8 mouse cellular contexts compared by ENCODE assay signal in the genomic region with DNA sequence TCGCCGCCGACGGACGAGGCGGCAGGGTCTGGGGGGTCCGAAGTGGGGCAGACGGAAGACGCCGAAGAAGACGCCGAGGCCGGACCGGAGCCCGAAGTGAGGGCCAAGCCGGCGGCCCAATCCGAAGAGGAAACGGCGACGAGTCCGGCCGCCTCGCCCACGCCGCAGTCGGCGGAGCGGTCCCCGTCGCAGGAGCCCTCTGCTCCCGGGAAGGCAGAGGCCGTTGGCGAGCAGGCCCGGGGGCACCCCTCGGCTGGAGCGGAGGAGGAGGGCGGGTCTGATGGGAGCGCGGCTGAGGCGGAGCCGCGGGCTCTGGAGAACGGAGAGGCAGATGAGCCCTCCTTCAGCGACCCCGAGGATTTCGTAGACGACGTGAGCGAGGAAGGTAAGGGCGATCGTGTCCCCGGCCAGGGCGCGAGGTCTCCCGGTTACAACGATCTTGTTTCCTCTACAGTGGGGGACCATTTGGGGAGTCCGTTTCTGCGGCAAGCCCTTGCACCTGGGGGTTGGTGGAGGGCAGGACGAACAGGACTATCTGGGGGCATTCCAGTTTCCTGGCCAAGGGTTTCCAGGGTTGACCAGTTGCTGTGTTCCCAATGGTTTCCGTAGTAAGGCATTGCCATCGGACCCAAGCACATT. TPM values are rescaled to one million over a fixed set of nuclear protein-coding genes. Genes with fewer than 3 reads are reported as not detected.
DNase-seq lines count a peak whose midpoint lies in the region; ATAC-seq and TF ChIP-seq lines count a peak whose summit lies in the region.

No protein-coding gene starts in this region.

- H3K9ac ChIP-seq in ES-Bruce4 (ENCODE audit: low read depth, poor library complexity, severe bottlenecking), result peak overlapping the region; percentile 94
- H3K9ac ChIP-seq in hindbrain, embryonic 13.5 days, result peak overlapping the region; percentile 99

- no peak overlapping the region for H3K27ac ChIP-seq in kidney, adult 2 months (ENCODE audit: insufficient read depth, low read depth, low read length)
- no peak overlapping the region for H3K27ac ChIP-seq in ES-Bruce4 (ENCODE audit: insufficient read depth, low read length)
- H3K27ac ChIP-seq in brown adipose tissue, adult 24 weeks (replicated peaks; ENCODE audit: low read depth, low read length), result peak overlapping the region; percentile 72
- H3K27ac ChIP-seq in hindbrain, embryonic 13.5 days, result peak overlapping the region; percentile 94
- H3K27ac ChIP-seq in macrophage, result peak overlapping the region; percentile 54

- no peak for TF ChIP-seq EP300 in ES-Bruce4 (IDR thresholded peaks at IDR 0.05; ENCODE audit: insufficient read depth, low read depth, low read length)

- no peak for TF ChIP-seq POLR2A in kidney, adult 2 months (IDR thresholded peaks at IDR 0.05; ENCODE audit: low read depth, low read length)
- no peak for TF ChIP-seq POLR2A in ES-Bruce4 (IDR thresholded peaks at IDR 0.05; ENCODE audit: insufficient read depth, low read length)

- peaks cover 51% of the 10 kb centered on the region for H3K79me2 ChIP-seq in macrophage (ENCODE audit: inconsistent target)

- ATAC-seq in hindbrain, embryonic 13.5 days (ENCODE audit: low FRiP score), result no peak; the same call in 1 of the 2 replicates

- no peaks in the 10 kb centered on the region for H3K27me3 ChIP-seq in kidney, adult 2 months (replicated peaks; ENCODE audit: control insufficient read depth, insufficient read depth, low read length)
- H3K27me3 ChIP-seq in ES-Bruce4 (ENCODE audit: control insufficient read depth, insufficient read depth, low read length, poor library complexity, severe bottlenecking), result no peaks in the 10 kb centered on the region
- no peaks in the 10 kb centered on the region for H3K27me3 ChIP-seq in hindbrain, embryonic 13.5 days

- no peaks in the 10 kb centered on the region for H3K9me3 ChIP-seq in ES-Bruce4 (replicated peaks; ENCODE audit: control insufficient read depth, insufficient read depth, low read length, poor library complexity, severe bottlenecking)
- no peaks in the 10 kb centered on the region for H3K9me3 ChIP-seq in hindbrain, embryonic 13.5 days

- intact Hi-C loops in gastrocnemius, postnatal 36 days (cut with DNase I), result loop anchor here (5.0 to 10.0 kb wide), 2 partner anchors 88 to 585 kb away; a partner anchor contains a TSS

- no peaks in the 10 kb centered on the region for H3K36me3 ChIP-seq in kidney, adult 2 months (ENCODE audit: control insufficient read depth, insufficient read depth, low read length)
- H3K36me3 ChIP-seq in ES-Bruce4 (ENCODE audit: control insufficient read depth, insufficient read depth, low read length, poor library complexity, severe bottlenecking), result peaks cover 4% of the 10 kb centered on the region
- peaks cover 14% of the 10 kb centered on the region for H3K36me3 ChIP-seq in hindbrain, embryonic 13.5 days
- no peaks in the 10 kb centered on the region for H3K36me3 ChIP-seq in macrophage (ENCODE audit: inconsistent target)

- H3K4me3 ChIP-seq in kidney, adult 2 months (ENCODE audit: insufficient read depth, low read depth, low read length), result peak overlapping the region; percentile 98
- H3K4me3 ChIP-seq in ES-Bruce4 (ENCODE audit: low read depth, low read length), result peak overlapping the region; percentile 96
- H3K4me3 ChIP-seq in brown adipose tissue, adult 24 weeks (ENCODE audit: insufficient read depth, low read depth, low read length), result peak overlapping the region; percentile 97
- H3K4me3 ChIP-seq in hindbrain, embryonic 13.5 days, result peak overlapping the region; percentile 100
- peak overlapping the region; percentile 92 for H3K4me3 ChIP-seq in macrophage (ENCODE audit: inconsistent target)

- TF ChIP-seq CTCF in kidney, adult 2 months (conservative IDR thresholded peaks at IDR 0.05; ENCODE audit: insufficient read depth, insufficient read length, low read depth, low read length), result no peak
- TF ChIP-seq CTCF in ES-Bruce4 (IDR thresholded peaks at IDR 0.05; ENCODE audit: low read depth, low read length), result no peak

- H3K4me1 ChIP-seq in kidney, adult 2 months (ENCODE audit: control insufficient read depth, insufficient read depth, low read length), result peaks cover 11% of the 10 kb centered on the region
- no peaks in the 10 kb centered on the region for H3K4me1 ChIP-seq in ES-Bruce4 (ENCODE audit: control insufficient read depth, insufficient read depth, low read length)
- H3K4me1 ChIP-seq in brown adipose tissue, adult 24 weeks (ENCODE audit: control insufficient read depth, insufficient read depth, insufficient read length, low read length), result peaks cover 9% of the 10 kb centered on the region
- H3K4me1 ChIP-seq in hindbrain, embryonic 13.5 days (replicated peaks), result peaks cover 33% of the 10 kb centered on the region

- no peak for DNase-seq in kidney, adult 2 months
- no peak for DNase-seq in kidney, adult 8-10 months
- peak; percentile 29 to 33 for DNase-seq in thymus, postnatal 10 days (ENCODE audit: low spot score in 2 of 2)
- no peak for DNase-seq in gastrocnemius, postnatal 36 days

- WGBS in kidney, adult 2 months, result under 1% methylated on average over 62 of the region's 62 CpGs
- WGBS in hindbrain, embryonic 13.5 days, result under 1% methylated on average over 48 of the region's 62 CpGs
- WGBS in macrophage (ENCODE audit: missing documents), result under 1% methylated on average over 55 of the region's 62 CpGs

- peak overlapping the region; percentile 95 for H3K4me2 ChIP-seq in hindbrain, embryonic 13.5 days

RNA-seq across cellular contexts. Expression of a gene that starts 0.4 kb away (rescaled TPM):
- polyA plus RNA-seq in kidney, adult 2 months (2012; rRNA removed), result 73.5 and 76.0 TPM in 2 replicates
- polyA plus RNA-seq in ES-Bruce4 (2011; ENCODE audit: insufficient read depth, insufficient read length, low read depth, missing spikeins), result 250 and 283 TPM in 2 replicates
- polyA plus RNA-seq in brown adipose tissue, adult 24 weeks (2012; ENCODE audit: insufficient read depth, insufficient read length, missing spikeins), result 75.9 and 78.3 TPM in 2 replicates
- polyA plus RNA-seq in hindbrain, embryonic 13.5 days (2015; fragmentation: Nextera tagmentation; extraction: Ambion mirVana), result 79.3 and 81.7 TPM in 2 replicates
- total RNA-seq in macrophage (2018; cell fraction: chromatin; rRNA removed), result 100 to 1,000 TPM in 16 of 26 experiments, 10 to 100 TPM in 10; 32.3 to 211 (median 116) TPM
- 100 to 1,000 TPM; 111 to 193 (median 155) TPM for total RNA-seq in macrophage (2018; cell fraction: cytosol; rRNA removed)
- 100 to 1,000 TPM in 13 of 26 experiments, 10 to 100 TPM in 13; 51.1 to 167 (median 99.4) TPM for total RNA-seq in macrophage (2018; cell fraction: nucleus; rRNA removed)
- polyA plus RNA-seq in macrophage (2018), result 108 to 268 TPM (median 204 TPM) in 3 replicates
- 10 to 100 TPM; 76.1 to 76.8 TPM for total RNA-seq in gastrocnemius, postnatal 36 days (2021)

RNA-seq across cellular contexts. Expression of a gene that starts 25.9 kb away (rescaled TPM):
- 0.03 TPM in 1 of 2 replicates, not detected in the other for polyA plus RNA-seq in kidney, adult 2 months (2012; rRNA removed)
- polyA plus RNA-seq in ES-Bruce4 (2011; ENCODE audit: insufficient read depth, insufficient read length, low read depth, missing spikeins) (0.19 and 0.30 TPM in 2 replicates), macrophage (2018) (not detected in 3 replicates)
- polyA plus RNA-seq in brown adipose tissue, adult 24 weeks (2012; ENCODE audit: insufficient read depth, insufficient read length, missing spikeins), result not detected in 2 replicates
- polyA plus RNA-seq in hindbrain, embryonic 13.5 days (2015; fragmentation: Nextera tagmentation; extraction: Ambion mirVana), result not detected in 2 replicates
- under 1 TPM in 1 of 26 experiments, not detected in 25; 0.29 TPM for total RNA-seq in macrophage (2018; cell fraction: chromatin; rRNA removed)
- total RNA-seq in macrophage (2018; cell fraction: cytosol; rRNA removed), result not detected
- total RNA-seq in macrophage (2018; cell fraction: nucleus; rRNA removed), result not detected
- not detected for total RNA-seq in gastrocnemius, postnatal 36 days (2021)

RNA-seq across cellular contexts. Expression of a gene that starts 30.5 kb away (rescaled TPM):
- polyA plus RNA-seq in kidney, adult 2 months (2012; rRNA removed), result 77.5 and 79.7 TPM in 2 replicates
- 24.8 and 26.1 TPM in 2 replicates for polyA plus RNA-seq in ES-Bruce4 (2011; ENCODE audit: insufficient read depth, insufficient read length, low read depth, missing spikeins)
- polyA plus RNA-seq in brown adipose tissue, adult 24 weeks (2012; ENCODE audit: insufficient read depth, insufficient read length, missing spikeins), result 5.5 and 8.9 TPM in 2 replicates
- 25.7 and 26.3 TPM in 2 replicates for polyA plus RNA-seq in hindbrain, embryonic 13.5 days (2015; fragmentation: Nextera tagmentation; extraction: Ambion mirVana)
- total RNA-seq in macrophage (2018; cell fraction: chromatin; rRNA removed), result 100 to 1,000 TPM; 134 to 541 (median 284) TPM
- 100 to 1,000 TPM in 21 of 26 experiments, 10 to 100 TPM in 5; 75.9 to 180 (median 115) TPM for total RNA-seq in macrophage (2018; cell fraction: cytosol; rRNA removed)
- 100 to 1,000 TPM in 25 of 26 experiments, 10 to 100 TPM in 1; 96.7 to 394 (median 191) TPM for total RNA-seq in macrophage (2018; cell fraction: nucleus; rRNA removed)
- polyA plus RNA-seq in macrophage (2018), result 71.9 to 180 TPM (median 142 TPM) in 3 replicates
- 10 to 100 TPM in 1 of 2 experiments, 1 to 10 TPM in 1; 7.3 to 10.5 TPM for total RNA-seq in gastrocnemius, postnatal 36 days (2021)

Comparison
In these comparisons a context has a peak if more than half of its experiments do, and no peak if none do; other contexts are left out.
1. DNase-seq: peak in thymus, postnatal 10 days (2 of 2); none in kidney, adult 2 months (single experiment), kidney, adult 8-10 months (0 of 2) and gastrocnemius, postnatal 36 days (0 of 2).
2. H3K27ac ChIP-seq: peak in brown adipose tissue, adult 24 weeks (single experiment), hindbrain, embryonic 13.5 days (single experiment) and macrophage (single experiment); none in kidney, adult 2 months (single experiment) and ES-Bruce4 (single experiment).
3. Peak in every context shown above with its lines, with median percentiles within 50 percentile points of each other: H3K4me3 ChIP-seq.